Mouse (Mus musculus) CH12.LX (cell line): ENCODE measurements at regions not wholly inside any gene's neighbourhood (a gene's known extent, or its start where the extent isn't known, plus 50 kb on each side); places are given as distances from the start of the nearest gene placed in this dataset.

Experiments used
- CHD2 ChIP-seq: IDR thresholded peaks from 2 replicates; pipeline ENCODE4 v1.6.1; 2011; ENCODE audit warnings: low read length, improper control_type of control experiment
- CTCF ChIP-seq, 2 experiments: IDR thresholded peaks in 1 of 2; conservative IDR thresholded peaks in 1 of 2; 2 replicates each; pipeline ENCODE4 v1.5.1; 2011 to 2012; ENCODE audit warnings: low read depth in 2 of 2, low read length in 2 of 2, improper control_type of control experiment in 1 of 2, inconsistent platforms in 1 of 2, mild to moderate bottlenecking in 1 of 2, moderate library complexity in 1 of 2
- ELF1 ChIP-seq: IDR thresholded peaks from 2 replicates; pipeline ENCODE4 v1.6.1; 2014; ENCODE audit warnings: low read depth, mild to moderate bottlenecking, inconsistent platforms, low read length, improper control_type of control experiment
- EP300 ChIP-seq: IDR thresholded peaks from 2 replicates; pipeline ENCODE4 v1.6.1; 2011; ENCODE audit warnings: low read length, improper control_type of control experiment
- IRF4 ChIP-seq: IDR thresholded peaks from 2 replicates; pipeline ENCODE4 v1.6.1; 2014; ENCODE audit warnings: low read depth, mild to moderate bottlenecking, inconsistent platforms, low read length, improper control_type of control experiment
- MAFK ChIP-seq: IDR thresholded peaks from 2 replicates; pipeline ENCODE4 v1.6.1; 2011; ENCODE audit warnings: low read length, improper control_type of control experiment; ENCODE audit not compliant: insufficient replicate concordance
- NELFE ChIP-seq: IDR thresholded peaks from 2 replicates; pipeline ENCODE4 v1.6.1; 2011; ENCODE audit warnings: low read depth, low read length, improper control_type of control experiment
- POLR2A ChIP-seq: IDR thresholded peaks from 2 replicates; pipeline ENCODE4 v1.6.1; 2011; ENCODE audit warnings: low read depth, mild to moderate bottlenecking, improper control_type of control experiment, low read length
- POLR2AphosphoS2 ChIP-seq: IDR thresholded peaks from 2 replicates; pipeline ENCODE4 v1.6.1; 2011; ENCODE audit warnings: low read depth, low read length, improper control_type of control experiment
- TBP ChIP-seq: conservative IDR thresholded peaks from 2 replicates; pipeline ENCODE4 v1.6.1; 2011; ENCODE audit warnings: low read depth, low read length, improper control_type of control experiment
- USF2 ChIP-seq: conservative IDR thresholded peaks from 2 replicates; pipeline ENCODE4 v1.6.1; 2011; ENCODE audit warnings: low read depth, low read length, improper control_type of control experiment
- ZNF384 ChIP-seq: IDR thresholded peaks from 2 replicates; pipeline ENCODE4 v1.6.1; 2012; ENCODE audit warnings: low read depth, low read length, improper control_type of control experiment, inconsistent platforms

DNA sequence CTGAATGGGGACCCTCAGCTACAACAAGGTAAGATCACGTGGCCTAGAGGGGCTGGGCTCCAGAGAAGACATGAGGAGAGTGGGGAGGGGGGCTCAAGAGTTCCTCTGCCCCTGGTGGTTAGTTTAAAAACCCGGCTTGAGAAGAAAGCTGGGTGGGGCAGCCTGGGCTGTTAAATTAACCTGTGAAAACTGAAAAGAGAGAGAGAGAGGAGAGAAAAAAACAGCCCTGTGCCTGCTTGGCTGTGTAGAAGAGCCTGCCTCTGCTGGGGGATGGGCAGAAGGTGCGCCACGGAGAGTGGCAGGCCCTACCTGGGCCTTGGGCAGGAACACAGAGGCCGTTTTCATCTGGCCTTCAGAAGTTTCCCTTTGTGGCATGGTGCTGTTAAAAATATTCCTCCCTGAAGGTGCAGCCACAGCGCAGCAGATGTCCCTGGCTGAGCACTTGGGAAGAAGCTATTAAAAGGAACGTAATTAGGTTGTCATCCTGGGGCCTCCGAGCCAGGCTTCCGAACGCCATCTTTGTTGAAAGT, 75.0 kb upstream of the Calm2 start:
- TF ChIP-seq TBP (no peak), CTCF (conservative IDR thresholded peaks at IDR 0.05 in 1 of 2, IDR thresholded peaks at IDR 0.05 in 1 of 2; ENCODE audit: low read depth in 2 of 2, low read length in 2 of 2) (no peak), EP300 (no peak), POLR2A (no peak), ZNF384 (no peak), CHD2 (no peak), USF2 (no peak), ELF1 (no peak), MAFK (no peak), POLR2AphosphoS2 (no peak), IRF4 (no peak), NELFE (no peak)
